Mouse (Mus musculus): ENCODE measurements at regions not wholly inside any gene's neighbourhood (a gene's known extent, or its start where the extent isn't known, plus 50 kb on each side); places are given as distances from the start of the nearest gene placed in this dataset.

DNA sequence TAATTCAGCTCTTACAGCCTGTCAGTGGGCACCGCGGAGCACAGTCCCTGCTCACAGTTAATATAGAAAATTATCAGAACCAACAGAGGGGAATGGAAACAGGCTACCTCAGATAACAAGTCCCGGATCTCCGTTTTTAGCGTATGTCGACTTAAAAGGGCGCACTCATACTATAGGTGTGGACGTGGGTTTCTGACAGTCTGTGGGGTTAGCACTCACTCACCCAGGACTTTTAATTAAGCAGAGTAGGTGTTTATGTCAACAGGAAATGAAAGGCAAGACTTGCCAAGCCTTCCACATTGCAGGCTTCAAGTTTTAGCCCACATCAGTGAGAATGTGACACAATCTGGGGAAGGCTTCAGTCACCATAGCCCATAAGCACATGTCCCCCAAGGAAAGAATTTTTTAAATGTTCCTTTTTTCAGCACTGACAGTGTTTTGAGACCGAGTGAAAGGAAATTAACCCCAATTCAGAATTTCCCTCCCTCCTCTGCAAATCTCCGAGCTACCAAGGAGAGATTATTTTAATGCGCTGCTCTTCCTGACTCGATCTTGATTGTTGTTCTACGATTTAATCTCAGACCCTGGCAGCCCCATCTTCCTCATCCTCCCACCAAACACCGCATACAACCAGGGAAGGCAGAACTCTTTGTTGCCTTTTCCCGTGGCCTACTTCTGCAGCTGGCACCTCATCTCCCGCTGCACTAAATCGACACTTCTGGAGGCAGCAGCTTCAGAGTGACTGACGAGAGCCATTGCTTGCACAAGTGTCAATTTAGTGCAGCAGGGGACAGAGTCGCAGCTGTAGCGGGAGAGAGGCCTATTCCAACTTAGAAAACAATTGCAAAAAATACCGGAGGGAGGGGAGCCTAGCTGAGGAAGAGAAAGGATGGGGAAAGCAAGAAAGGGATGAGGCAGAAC is 629.7 kb downstream of the Rwdd3 start:
- no peak for ATAC-seq (replicated peaks; ENCODE audit: poor library complexity, severe bottlenecking)

DNA sequence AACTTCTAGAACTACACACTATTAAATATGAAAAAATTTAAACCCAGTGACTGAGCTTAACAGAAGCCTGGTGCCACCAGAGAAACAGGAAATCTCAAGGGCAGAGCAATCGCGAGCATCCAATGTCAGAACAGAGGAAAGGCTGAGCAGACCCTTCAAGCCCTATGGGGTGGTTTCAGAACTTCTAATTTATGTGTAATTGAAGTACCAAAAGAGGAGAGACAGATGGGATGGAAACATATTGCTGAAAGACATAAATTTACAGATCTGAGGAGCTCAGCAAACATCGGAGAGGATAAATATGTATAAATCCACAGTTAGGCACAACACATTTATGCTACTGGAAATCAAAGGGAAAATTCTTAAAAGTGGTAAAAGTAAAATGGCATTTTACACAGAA is 637.6 kb downstream of the Rwdd3 start:
- ATAC-seq (replicated peaks; ENCODE audit: poor library complexity, severe bottlenecking) = no peak

DNA sequence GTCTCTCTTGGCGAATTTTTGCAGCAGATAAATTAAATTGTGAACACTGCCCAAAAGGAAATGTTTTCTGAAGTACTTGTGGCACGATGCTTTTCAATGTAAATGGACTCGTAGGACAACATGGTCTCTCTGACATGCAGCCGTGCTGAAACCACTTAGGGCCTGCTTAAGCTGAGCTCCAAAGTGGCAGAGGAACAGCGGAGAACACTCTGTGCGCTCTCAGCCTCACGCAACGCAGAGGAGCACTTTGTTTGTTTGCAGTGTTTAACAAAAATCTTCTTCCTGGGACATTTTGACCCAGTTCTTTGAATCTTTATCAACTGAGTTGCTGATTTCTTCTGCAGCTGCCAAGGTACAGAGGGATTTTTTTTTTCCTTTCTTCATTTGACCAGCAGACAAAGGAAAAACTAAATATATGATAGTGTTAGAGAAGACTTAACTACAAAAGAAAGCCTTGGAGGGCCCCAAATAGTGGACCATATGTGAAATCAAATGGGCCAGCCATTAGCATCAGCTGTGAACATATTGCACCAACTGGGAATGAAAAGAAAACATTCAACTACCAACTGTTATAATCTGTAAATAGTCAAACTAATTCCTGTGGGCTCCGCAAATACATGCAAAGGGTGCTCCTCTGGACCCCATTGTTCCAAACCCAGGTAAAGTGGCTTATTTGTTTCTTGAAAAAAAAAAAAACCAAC is 639.5 kb downstream of the Rwdd3 start:
- no peak for ATAC-seq (replicated peaks; ENCODE audit: poor library complexity, severe bottlenecking)

DNA sequence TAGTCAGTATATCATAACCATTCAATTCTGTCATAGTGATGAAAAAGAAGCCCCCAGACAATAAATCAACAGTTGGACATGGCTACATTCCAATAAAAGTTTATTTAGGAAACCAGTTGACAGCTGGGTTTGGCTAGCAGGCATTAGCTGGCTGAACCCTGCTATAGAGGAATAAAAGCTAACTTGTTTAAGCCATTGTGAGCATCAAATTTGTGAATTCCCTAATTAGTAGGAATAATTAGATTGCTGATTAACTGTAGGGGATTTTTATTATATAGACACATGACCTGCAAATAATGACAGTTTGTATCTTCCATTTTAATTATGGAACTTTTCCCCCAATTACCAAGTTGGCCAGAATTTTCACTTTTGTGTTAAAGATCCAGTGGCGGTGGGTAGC is 659.8 kb downstream of the Rwdd3 start:
- ATAC-seq (replicated peaks; ENCODE audit: poor library complexity, severe bottlenecking) = no peak

DNA sequence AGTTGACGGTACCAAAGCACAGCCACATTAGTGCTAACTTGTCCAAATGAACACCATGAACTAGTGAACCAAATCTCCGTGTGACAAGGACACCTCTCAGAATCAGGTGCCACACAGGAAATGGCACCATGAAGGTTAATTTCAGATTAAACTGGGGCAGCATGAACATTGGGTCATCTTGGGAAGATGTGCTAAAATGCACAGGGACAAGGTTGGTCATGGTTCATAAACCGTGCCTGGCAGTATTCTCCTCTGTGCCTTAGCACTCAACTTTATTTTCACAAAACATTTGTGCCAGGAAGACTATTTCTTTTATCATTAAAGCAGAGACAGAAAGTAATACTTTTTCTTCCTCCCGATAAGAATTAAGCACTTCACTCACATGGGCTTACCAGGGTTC is 672.6 kb downstream of the Rwdd3 start:
- no peak for ATAC-seq (replicated peaks; ENCODE audit: poor library complexity, severe bottlenecking)

DNA sequence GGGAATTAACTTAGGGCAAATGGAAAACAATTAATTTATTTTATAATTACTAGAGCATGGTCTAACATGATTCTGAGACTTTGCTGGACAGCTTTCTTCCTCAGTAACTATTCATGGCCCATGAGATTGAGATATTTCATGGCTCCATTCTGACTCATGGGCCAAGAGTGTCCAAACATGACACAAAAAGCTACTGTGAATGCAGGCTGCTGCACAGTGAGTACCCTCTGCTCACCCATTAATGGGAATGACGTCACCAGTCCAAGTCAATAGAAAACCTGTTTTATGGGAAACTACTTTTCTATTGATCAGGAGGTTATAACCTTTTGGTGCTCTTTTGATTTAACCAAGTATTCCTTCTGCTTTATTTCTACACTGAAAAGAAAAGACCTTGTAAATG is 693.6 kb downstream of the Rwdd3 start:
- no peak for ATAC-seq (replicated peaks; ENCODE audit: poor library complexity, severe bottlenecking)

DNA sequence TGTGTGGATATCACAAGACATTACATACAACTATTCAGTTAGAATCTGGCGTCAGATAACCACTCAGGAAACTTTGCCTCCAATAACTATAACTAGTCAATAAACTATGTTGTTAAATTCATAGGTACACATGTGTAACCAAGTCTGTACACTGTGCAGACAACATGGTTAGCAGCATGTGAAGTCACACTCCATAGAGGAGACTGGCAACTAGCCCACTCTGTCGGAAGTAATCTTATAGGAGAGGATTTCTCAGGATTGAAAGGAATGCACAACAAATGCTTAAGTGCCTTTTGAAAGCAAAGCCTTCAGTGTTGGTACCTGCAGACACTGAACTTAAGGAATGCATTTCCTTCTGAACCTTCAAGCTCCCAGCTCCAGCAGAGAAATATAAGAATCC is 693.0 kb upstream of the Ptbp2 start:
- no peak for ATAC-seq (replicated peaks; ENCODE audit: poor library complexity, severe bottlenecking)

DNA sequence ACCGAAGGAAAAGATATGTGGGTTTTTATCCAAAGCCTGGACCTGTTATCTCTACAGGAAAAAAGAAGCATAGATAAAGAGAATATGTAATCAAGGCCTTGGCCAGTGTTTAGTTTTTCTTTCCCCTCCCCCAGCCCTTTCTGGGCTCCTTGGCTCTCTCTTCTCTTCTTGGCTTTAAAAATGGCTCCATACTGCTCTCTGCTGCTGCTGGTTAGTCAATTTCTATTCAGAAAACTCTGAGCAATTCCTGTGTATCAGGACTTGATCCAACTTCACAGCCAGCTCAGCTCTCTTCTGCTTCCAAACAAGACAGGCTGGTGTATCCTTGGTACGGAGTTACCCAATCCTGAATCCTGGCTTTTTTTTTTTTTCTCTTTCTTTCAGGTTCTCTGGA is 689.4 kb upstream of the Ptbp2 start:
- ATAC-seq (replicated peaks; ENCODE audit: poor library complexity, severe bottlenecking) = no peak

DNA sequence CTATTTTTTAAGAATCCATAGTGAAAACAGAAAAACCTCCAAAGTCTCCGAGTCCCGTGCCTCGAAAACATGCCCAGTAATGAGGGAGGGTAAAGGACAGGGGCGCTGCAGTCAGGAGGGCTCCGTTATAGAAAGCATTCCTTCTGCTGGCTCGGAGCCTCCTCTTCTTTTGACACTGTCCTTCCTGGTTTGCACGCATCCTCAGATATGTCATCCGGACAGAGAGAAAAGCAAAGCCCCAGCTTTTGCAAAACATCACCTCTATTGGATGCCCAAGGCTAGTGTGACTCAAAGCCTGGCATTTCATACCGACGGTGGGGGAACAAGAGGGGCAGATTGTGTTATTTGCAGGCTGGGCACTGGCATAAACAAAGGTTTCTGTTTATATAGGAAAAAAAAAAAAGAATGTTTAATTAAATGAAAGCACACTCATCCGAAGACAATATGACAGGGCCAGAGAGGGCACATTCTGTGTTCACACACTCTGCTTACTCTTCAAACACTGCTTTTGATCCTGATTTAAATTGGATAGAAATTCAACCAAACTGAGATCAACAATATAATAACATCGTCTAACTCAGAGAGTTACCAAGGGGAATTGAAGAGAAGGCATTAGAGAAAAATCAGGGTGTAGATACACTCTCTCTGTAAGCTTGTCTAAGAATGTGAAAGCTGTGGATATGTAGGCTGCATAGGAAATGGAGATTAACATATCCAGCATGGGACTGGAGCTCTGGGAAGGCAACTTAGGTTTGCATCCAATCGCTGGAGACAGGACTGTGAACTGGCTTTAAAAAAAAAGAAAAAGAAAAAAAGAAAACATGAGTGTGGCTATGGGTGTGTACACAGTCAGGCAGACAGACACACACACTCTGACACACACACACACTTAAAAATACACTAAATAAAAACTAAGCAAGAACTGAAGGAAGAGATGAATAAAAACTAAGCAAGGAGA is 688.7 kb upstream of the Ptbp2 start:
- ATAC-seq (replicated peaks; ENCODE audit: poor library complexity, severe bottlenecking) = no peak

DNA sequence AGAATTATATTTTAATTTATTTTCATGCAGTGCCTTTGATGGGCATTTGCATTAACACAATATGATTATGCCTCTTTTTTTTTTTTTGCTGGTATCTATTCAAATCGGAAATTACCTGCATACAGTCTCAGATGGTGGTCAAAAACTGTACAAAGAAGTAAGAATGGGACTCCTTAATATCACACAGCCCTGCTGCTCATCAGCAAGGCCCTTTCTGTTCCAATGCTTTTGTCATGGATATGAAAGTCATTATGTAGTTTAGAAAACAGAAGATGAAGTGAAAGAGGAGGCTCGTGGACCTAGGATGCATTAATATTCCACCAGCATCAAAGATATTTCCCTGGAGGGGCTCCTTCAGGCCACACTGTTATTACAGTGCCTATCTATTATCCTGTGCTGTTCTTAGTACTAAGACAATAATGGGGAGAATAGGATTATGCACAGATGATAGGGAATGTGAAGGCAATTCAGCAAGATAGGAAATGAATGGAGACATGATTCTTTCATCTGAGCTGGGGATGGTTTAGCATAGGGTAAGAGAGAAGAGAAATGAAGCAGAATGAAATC is 687.7 kb upstream of the Ptbp2 start:
- no peak for ATAC-seq (replicated peaks; ENCODE audit: poor library complexity, severe bottlenecking)

DNA sequence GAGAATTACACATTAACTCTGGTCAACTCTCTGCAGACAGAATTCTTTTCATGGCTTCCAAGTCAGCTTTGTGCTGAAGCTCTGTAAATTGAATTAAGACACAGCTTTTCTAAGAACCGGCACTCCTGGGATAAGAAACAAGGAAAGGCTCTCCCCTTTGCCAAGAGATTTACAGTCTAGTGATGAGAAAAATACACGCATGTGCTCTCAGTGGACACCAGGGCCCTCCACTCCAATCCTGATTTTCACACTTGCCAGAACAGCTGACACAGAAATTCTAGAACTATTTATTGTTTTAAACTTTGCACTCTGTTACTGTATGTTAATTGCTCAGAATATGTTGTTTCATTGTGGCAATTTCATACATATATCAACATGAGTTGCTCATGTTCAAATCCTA is 684.6 kb upstream of the Ptbp2 start:
- ATAC-seq (replicated peaks; ENCODE audit: poor library complexity, severe bottlenecking) = no peak

DNA sequence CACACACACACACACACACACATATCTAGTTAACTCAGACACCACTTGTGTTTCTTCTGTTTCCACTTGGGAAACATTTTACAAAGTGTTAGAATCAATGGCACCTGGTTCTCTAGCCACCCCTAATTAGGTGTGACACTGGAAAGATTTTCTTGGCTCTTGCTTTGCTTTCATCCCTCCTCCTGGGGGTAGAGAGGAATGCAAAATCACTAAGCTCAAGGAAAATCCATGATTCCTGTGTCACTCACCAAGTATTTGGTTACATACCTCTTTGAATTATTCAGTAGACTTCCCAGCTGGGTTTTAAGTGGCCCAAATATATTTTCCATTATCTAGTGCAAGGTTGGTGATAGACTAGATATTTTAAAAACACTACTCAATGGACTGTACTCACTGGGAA is 676.5 kb upstream of the Ptbp2 start:
- no peak for ATAC-seq (replicated peaks; ENCODE audit: poor library complexity, severe bottlenecking)

DNA sequence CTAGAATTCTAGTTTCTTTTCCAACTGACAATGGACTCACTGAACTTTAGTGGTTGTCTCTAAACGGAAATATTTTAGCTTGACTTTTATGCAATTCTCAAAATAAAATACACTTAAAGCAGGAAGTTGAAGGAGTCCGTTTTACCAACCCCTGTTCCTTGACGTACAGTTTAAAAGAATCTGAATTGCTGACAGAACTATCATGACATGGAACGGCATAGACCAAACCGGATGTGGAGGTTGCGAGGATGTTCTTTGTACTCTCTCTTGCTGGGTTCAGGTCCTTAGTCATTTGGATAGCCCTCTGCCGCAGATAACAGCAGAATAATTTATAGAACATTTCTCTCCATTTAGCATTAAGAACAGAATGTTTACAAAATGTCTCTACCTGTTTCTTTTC is 673.6 kb upstream of the Ptbp2 start:
- no peak for ATAC-seq (replicated peaks; ENCODE audit: poor library complexity, severe bottlenecking)

DNA sequence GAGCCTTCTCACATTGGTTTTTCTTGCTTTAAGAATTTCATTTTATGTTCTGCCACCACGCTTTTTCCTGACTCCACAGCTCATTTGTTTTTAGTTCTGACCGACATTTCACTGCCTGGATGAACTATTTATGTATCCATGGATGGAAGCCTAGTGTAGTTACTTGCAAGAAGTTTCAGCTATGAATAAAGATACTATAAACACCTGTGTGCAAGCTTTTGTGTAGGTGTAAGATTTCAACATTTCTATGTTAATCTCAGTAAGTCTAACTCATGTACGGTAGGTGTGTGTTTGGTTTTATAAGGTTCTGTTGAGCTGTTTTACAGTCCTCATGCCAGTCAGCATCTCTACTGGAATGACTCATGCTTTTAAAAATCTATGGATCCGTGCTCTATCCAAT is 656.9 kb upstream of the Ptbp2 start:
- no peak for ATAC-seq (replicated peaks; ENCODE audit: poor library complexity, severe bottlenecking)

DNA sequence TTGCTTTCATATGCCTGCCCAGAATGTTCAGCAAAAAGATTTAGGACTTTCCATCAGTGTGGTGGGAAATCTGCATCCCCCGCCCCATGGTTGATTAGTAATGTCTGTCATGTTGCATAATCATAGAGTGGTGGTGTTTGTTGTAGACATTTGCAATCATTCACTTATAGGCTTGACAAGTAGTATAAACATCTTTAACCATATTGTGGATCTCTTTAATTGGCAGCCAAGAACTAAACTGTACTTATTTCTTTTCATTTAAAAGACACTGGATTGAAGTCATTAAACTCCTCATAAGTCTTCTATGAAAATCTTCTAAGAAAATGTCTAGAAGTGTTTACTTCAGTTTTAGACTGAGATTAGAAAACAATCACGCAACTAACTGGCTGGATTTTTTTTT is 646.0 kb upstream of the Ptbp2 start:
- ATAC-seq (replicated peaks; ENCODE audit: poor library complexity, severe bottlenecking) = no peak

DNA sequence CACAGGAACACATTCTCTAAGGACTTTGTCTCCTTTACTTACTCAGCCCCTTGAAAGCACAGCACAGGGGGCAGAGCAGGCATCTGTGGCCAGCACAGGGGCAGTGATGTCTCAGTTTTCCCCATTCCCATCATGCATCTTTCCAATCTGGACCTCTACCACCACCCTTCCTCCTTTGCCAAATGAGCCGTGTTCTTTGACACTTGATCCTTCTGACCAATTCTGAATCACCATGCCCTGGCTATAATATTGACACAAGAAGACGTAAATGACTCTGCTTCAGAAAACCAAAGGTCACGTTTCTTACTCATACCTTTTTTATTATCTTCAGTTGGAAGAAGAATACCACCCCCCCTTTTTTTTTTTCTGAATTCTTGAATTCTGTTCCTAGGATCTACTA is 632.4 kb upstream of the Ptbp2 start:
- ATAC-seq (replicated peaks; ENCODE audit: poor library complexity, severe bottlenecking) = no peak

DNA sequence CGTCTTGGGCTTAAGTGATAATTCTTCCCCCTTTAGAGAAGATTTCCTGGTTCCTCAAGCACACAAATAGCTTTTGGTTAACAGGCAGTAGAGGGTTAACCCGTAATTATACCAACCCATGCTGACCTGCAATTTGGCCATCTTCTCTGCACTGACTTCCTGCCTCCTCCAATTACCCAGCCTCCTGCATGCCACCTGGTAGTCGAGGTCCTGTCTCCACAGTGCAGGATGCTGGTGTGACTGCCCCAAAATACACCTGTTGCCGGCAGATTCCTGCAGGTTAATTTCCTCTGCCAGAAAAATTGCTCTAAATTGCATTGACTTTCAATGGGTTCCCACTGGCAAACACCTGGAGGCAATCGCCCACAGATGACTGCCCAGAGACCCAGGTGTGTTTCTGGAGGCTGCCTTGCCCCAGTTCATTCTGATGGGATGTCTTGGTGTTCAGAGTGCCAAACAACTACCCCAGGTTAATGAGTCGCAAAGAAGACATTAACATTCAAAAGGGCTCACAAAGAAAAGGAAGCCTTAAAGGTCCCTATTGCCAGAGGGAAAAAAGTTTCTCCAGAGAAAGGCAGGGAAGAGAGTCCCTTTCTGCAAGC is 591.5 kb upstream of the Ptbp2 start:
- no peak for ATAC-seq (replicated peaks; ENCODE audit: poor library complexity, severe bottlenecking)

DNA sequence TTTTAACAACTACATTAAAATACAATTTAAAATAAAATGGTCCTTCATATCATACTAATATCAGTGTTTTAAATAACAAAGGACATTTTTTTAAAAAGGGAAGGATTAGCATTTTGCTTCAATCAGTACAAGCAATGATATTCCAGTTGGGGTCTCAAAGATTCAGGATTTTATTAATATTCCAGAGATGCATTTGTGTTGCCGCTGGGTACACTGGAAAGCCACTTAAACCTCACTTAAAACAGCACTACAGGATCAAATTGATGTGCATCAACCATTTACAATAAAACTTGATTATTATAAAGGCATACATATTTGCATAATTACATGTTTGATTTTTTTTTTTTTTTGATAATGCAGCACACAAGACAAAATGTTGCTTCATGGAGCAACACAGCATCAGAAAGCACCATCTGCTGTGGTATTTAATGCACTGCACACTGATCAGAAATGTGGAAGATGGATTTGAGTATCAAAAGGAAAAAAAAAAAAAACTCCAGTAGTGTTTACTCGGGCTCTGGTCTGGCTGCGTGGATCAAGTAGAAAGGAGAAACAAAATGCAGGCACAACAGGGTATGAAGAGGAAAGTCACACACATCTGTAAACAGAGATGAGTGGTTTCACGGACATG is 558.6 kb upstream of the Ptbp2 start:
- no peak for ATAC-seq (replicated peaks; ENCODE audit: poor library complexity, severe bottlenecking)

DNA sequence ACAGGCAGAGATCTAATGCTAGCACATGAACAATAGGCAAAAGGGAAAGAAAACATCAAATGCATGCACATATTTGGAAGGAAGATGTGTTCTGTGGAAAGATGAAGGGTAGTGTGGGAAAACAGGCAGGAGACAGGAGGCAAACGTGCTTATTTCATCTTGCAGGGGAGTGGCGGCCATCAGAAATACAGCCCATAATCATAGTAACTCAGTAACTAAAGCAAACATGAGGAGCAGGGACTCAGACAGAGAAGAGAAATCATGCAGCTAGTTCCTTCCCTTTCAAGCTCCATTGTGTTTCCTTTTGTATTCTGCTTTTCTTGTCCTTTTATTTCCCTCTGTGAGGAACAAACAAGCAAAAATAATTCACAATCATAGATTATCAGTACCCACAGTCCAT is 557.6 kb upstream of the Ptbp2 start:
- ATAC-seq (replicated peaks; ENCODE audit: poor library complexity, severe bottlenecking) = no peak

Data from granulocyte monocyte progenitor cell, adult 5-6 weeks (primary cell).